Mouse (Mus musculus): Measurements from ENCODE around the gene Unc80. TPM values are rescaled to one million over a fixed set of nuclear protein-coding genes. Genes with fewer than 3 reads are reported as not detected.
A peak's percentile ranks its signal among the peaks of the same experiment; 100 is the strongest.

Gene Unc80
- polyA plus RNA-seq (2017; shearing (Covaris generic)) = not detected

DNA sequence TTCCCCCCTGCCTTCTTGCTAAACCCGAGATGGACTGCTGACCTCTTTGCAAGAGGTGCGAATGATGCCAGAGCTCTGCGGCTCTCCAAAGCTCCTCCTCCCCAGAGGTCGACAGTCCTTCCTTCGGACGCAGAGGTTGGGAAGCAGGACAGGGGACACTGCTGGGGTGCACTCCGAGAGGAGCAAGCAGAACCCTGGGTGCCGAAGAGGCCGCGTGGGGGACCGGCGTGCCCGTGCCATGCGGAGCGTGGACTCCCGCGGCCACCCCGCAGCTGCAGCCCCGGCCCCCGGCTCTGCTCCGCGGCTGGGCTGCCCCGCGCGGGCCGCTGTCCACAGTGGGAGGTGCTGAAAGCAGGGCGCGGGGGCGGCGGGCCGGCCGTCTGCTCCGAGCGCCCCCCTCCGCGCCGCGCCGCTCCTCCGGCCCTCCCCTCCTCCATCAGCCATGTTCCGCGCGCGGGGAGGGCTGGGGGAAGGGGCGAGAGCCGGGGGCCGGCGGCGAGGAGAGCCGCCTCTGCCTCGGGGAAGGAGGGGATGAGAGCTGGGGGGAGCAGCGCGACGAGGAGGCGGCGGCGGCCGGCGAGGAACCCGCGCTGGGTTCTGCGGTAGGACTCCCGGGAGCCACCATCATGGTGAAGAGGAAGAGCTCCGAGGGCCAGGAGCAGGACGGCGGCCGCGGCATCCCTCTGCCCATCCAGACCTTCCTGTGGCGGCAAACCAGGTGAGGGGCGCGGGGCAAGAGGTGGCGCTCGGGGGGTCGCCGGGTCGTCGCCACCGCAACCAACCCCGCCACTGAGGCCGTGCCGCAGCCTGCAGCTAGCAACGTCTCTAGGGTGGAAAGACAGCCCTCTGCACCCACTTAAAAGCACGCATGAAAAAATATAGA is at the start of gene Unc80:
Gene Unc80 (plus strand): TSS at position 547 of the 883 bp plus-strand sequence.
- ATAC-seq = no peak

- ATAC-seq = no peak
These were observed 42.1 kb upstream of the Unc80 start for GRCm38 (mm10) chr1:66426073-66426472.

GRCm38 (mm10) chr1:66430962-66431361 is 37.2 kb upstream of the Unc80 start:
- no peak for ATAC-seq

- no peak for ATAC-seq
These were observed 36.7 kb upstream of the Unc80 start for GRCm38 (mm10) chr1:66431472-66431871.

- ATAC-seq = no peak
These were observed 30.1 kb upstream of the Unc80 start for GRCm38 (mm10) chr1:66438069-66438468.

- no peak for ATAC-seq
These were observed 25.2 kb upstream of the Unc80 start for GRCm38 (mm10) chr1:66442922-66443321.

- no peak for ATAC-seq
These were observed 18.7 kb upstream of the Unc80 start for GRCm38 (mm10) chr1:66449471-66449870.

- ATAC-seq = no peak
These were observed 11.6 kb upstream of the Unc80 start for GRCm38 (mm10) chr1:66456580-66456979.

- ATAC-seq = no peak
These were observed 10.4 kb upstream of the Unc80 start for GRCm38 (mm10) chr1:66457747-66458146.

DNA sequence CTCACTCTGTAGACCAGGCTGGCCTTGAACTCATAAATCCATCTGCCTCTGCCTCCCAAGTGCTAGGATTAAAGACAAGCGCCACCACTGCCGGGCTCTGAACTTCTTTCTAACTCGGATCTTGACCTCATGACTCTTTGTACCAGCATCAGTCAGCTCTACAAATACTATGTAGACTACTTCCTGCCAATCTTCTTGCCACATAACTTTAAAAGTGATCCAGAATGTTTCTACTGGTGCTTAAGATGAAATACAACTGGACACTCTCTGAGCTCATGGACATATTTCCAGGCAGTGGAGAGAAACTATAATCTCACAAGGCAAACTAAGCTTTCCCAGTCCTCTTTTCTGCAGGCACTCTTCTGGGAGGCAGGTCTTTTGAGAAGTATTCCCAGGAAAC is 8.8 kb upstream of the Unc80 start:
- ATAC-seq = no peak

- no peak for ATAC-seq
These were observed 7.3 kb upstream of the Unc80 start for GRCm38 (mm10) chr1:66460850-66461249.

GRCm38 (mm10) chr1:66468704-66469020 is 495 bp downstream of the Unc80 start:
- ATAC-seq = no peak

DNA sequence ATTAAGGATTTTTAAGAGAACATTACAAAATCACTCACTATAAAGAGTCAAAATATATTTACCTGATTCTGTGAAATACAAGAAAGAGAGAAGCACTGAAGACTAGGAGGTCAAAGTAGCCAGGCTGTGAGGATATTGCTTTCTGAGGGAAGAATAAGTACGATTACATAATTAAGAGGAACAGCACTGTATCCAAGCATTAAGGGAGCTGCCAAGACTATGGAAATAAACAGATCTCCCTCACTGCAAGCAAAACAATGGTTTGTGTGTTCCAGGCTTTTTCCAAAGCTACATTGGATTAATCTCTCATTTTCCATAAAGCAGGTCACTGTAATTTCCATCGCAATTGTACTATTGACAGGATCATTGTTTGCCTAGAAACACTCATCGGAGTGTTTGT is 14.6 kb downstream of the Unc80 start:
- ATAC-seq = no peak

- ATAC-seq = no peak
These were observed 24.9 kb downstream of the Unc80 start for GRCm38 (mm10) chr1:66493064-66493463.

GRCm38 (mm10) chr1:66495310-66496012 is 27.3 kb downstream of the Unc80 start:
- no peak for ATAC-seq

DNA sequence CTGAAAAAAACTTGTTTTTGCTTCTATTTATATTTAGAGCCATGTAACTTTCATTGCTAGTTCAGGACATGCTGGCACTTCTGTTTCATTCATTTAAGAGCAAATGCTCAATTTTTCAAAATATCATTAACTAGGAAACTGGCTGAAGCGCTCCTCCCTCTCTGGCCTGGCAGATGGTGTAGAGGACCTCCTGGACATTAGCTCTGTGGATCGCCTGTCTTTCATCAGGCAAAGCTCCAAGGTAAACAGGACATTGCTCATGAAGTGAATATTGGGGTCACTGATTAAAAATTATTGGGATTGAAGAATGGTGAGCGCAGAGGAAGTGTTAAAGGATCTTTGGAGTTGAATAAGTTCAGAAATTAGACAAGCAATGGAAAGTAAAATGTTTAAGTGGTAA is 82.6 kb downstream of the Unc80 start:
- ATAC-seq = no peak

- peak; percentile 81 for ATAC-seq
These were observed 84.3 kb downstream of the Unc80 start for GRCm38 (mm10) chr1:66552396-66552966.

GRCm38 (mm10) chr1:66561636-66562270 is 93.6 kb downstream of the Unc80 start:
- no peak for ATAC-seq

GRCm38 (mm10) chr1:66562332-66562731 is 94.2 kb downstream of the Unc80 start:
- no peak for ATAC-seq

- ATAC-seq = no peak
These were observed 101.6 kb downstream of the Unc80 start for GRCm38 (mm10) chr1:66569736-66570135.

GRCm38 (mm10) chr1:66597163-66597788 is 129.1 kb downstream of the Unc80 start:
- no peak for ATAC-seq

DNA sequence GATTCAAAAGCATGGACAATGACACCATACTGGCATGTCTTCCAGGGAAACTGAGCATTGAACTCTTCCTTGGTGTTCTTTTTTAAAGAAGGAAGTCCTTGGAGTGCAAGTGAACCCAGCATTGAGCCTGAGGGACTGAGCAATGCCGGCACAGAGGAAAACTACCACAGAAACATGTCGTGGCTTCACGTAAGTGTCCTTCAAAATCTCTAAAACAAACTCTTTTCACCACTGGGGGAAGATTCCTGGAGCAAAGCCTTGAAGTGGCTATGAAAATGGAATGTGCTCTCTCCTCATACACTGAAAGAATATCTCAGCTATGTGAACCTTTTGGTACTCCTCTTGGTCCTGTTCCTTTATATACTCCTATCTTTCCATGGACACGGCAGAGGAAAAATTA is 140.1 kb downstream of the Unc80 start:
- ATAC-seq = no peak

DNA sequence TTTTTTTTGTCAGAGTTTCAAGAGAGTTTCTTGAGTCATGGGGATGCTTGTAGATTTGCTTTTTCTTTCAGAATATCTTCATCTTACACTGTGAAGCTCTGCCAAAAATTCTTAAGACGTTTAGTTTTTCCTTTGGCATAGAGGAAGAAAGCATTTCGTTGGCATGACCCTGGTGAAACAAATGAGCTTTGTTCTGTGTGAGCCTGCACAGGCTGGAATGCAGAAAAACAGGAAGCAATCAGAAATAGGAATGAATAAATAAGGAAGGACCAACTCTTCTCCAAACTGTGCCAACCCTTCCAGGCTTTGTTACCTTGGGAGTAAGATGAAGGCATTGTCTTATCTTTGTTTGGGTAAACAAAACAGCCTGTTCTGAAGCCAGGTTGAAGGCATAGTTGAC is 149.0 kb downstream of the Unc80 start:
- no peak for ATAC-seq
